Mouse (Mus musculus): ENCODE results near the gene Nt5c.
"Not testable (repeated sequence)": the region's sequence is repeated elsewhere in the genome, so short reads cannot be mapped to it uniquely, and the experiment has no call there.

DNA sequence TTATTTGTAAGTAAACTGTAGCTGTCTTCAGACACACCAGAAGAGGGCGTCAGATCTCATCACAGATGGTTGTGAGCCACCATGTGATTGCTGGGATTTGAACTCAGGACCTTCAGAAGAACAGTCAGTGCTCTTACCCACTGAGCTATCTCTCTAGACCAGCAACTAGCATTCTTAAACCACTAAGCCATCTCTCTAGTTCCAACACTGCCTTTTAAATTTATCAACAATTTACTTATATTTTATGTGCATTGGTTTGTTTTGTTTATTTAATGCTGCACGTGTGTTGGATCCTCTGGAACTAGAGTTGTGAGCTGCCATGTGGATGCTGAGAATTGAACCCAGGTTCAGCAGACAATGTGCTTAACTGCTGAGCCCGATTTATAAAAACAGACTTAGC lies 34.8 kb upstream of the Nt5c start:
- TF ChIP-seq CTCF (IDR thresholded peaks at IDR 0.05; ENCODE audit: extremely low read depth, insufficient read length, insufficient replicate concordance, low read depth, low read length); POLR2A (IDR thresholded peaks at IDR 0.05; ENCODE audit: low read depth, low read length): not testable (repeated sequence)
